Mouse (Mus musculus) liver, embryonic 14.5 days (tissue): ENCODE results near the gene Baz2a. TPM values are rescaled to one million over a fixed set of nuclear protein-coding genes. Genes with fewer than 3 reads are reported as not detected.

Experiments
- ATAC-seq: fragments of 200-750 bp; cut with Nextera tagmentation; 2 replicates; pipeline ENCODE4 v1.8.0; 2017; ENCODE audit warnings: moderate number of reproducible peaks, mild to moderate bottlenecking, moderate library complexity; ENCODE audit not compliant: insufficient read depth
- DNase-seq, 3 experiments: peaks; one replicate each; pipeline ENCODE4 v3.0.0-alpha.2; 2012 to 2013; ENCODE audit warnings: low read depth in 3 of 3, low spot score in 3 of 3
- H3K27ac ChIP-seq: fragments of 300-500 bp; sonication (generic); 2 replicates; pipeline ENCODE4 v1.5.1; 2014; ENCODE audit warnings: moderate library complexity, mild to moderate bottlenecking, control low read depth, inconsistent platforms
- H3K27me3 ChIP-seq: fragments of 300-500 bp; sonication (generic); 2 replicates; pipeline ENCODE4 v1.6.1; 2014; ENCODE audit warnings: mild to moderate bottlenecking, low read length, moderate library complexity; ENCODE audit not compliant: control insufficient read depth, insufficient read depth
- H3K36me3 ChIP-seq: fragments of 300-500 bp; sonication (generic); replicated peaks from 2 replicates; pipeline ENCODE4 v1.6.1; 2014; ENCODE audit warnings: low read depth; ENCODE audit not compliant: control insufficient read depth, insufficient read depth
- H3K4me1 ChIP-seq, 2 experiments: fragments of 200-500 bp in 1 of 2; fragments of 300-500 bp in 1 of 2; sonication (generic) in 1 of 2; replicated peaks; 2 replicates each; pipeline ENCODE4 v1.6.1; 2012 to 2014; ENCODE audit warnings: antibody characterized with exemption in 1 of 2, inconsistent platforms in 1 of 2, low read length in 1 of 2; ENCODE audit not compliant: control insufficient read depth in 2 of 2, insufficient read depth in 2 of 2
- H3K4me2 ChIP-seq: fragments of 300-500 bp; sonication (generic); 2 replicates; pipeline ENCODE4 v1.6.1; 2014; ENCODE audit warnings: low read depth, mild to moderate bottlenecking, control low read depth, moderate library complexity
- H3K4me3 ChIP-seq, 2 experiments: fragments of 200-500 bp in 1 of 2; fragments of 300-500 bp in 1 of 2; sonication (generic) in 1 of 2; 2 replicates each; pipeline ENCODE4 v1.5.1; 2012 to 2014; ENCODE audit warnings: low read depth in 2 of 2, low read length in 2 of 2, mild to moderate bottlenecking in 2 of 2, control low read depth in 1 of 2, inconsistent platforms in 1 of 2, moderate library complexity in 1 of 2; ENCODE audit not compliant: insufficient read depth in 1 of 2
- H3K9ac ChIP-seq: fragments of 300-500 bp; sonication (generic); replicated peaks from 2 replicates; pipeline ENCODE4 v1.6.1; 2014; ENCODE audit warnings: mild to moderate bottlenecking, control low read depth, moderate library complexity
- H3K9me3 ChIP-seq: fragments of 300-500 bp; sonication (generic); 2 replicates; pipeline ENCODE4 v1.6.1; 2016; ENCODE audit warnings: low read length, mixed read lengths; ENCODE audit not compliant: control insufficient read depth
- CTCF ChIP-seq: IDR thresholded peaks from 2 replicates; pipeline ENCODE4 v1.5.1; 2016; ENCODE audit warnings: antibody characterized with exemption, low read depth, control low read depth
- EP300 ChIP-seq: IDR thresholded peaks from 2 replicates; pipeline ENCODE4 v1.6.1; 2016; ENCODE audit warnings: antibody characterized with exemption, low read depth
- WGBS: fragments of 180-500 bp; shearing (Covaris S2); extraction: QIAGEN DNeasy Blood & Tissue Kit; methylation state at CpG from one replicate; pipeline ENCODE4 v1.1.7; 2014; ENCODE audit not compliant: insufficient replicate concordance; 5-methylcytosine and 5-hydroxymethylcytosine counted together
- polyA plus RNA-seq, 2 experiments: library from polyadenylated mRNA; depleted of rRNA in 1 of 2; stranded (reverse) in 1 of 2; unstranded in 1 of 2; fragments of >200 nt; fragmentation: Nextera tagmentation in 1 of 2; extraction: Ambion mirVana in 1 of 2; gene quantifications; 2 replicates each; pipeline versions ENCODE4 v1.2.1 to v1.2.3; 2012 to 2014

Baz2a gene
- polyA plus RNA-seq, 2 experiments, result 9.1 to 9.5 TPM

- H3K4me3 ChIP-seq, result no peak overlapping the region
- TF ChIP-seq EP300, result no peak
- TF ChIP-seq CTCF, result no peak
- no peaks in the 10 kb centered on the region for H3K9me3 ChIP-seq
- ATAC-seq, result no peak
- H3K9ac ChIP-seq, result no peak overlapping the region
- peaks cover 48% of the 10 kb centered on the region for H3K36me3 ChIP-seq
- H3K4me2 ChIP-seq, result no peak overlapping the region
- H3K27ac ChIP-seq, result no peak overlapping the region
- H3K27me3 ChIP-seq, result no peaks in the 10 kb centered on the region
- DNase-seq, result no peak
- H3K4me1 ChIP-seq, result no peaks in the 10 kb centered on the region
Observed at GRCm38 (mm10) chr10:128111227-128111626, 19.9 kb downstream of the Baz2a start.

GRCm38 (mm10) chr10:128123833-128124232 lies 32.5 kb downstream of the Baz2a start:
- Histone ChIP-seq H3K27me3 (no peaks in the 10 kb centered on the region), H3K4me1 (no peaks in the 10 kb centered on the region), H3K4me2 (no peak overlapping the region), H3K9ac (no peak overlapping the region), H3K4me3 (no peak overlapping the region), H3K9me3 (no peaks in the 10 kb centered on the region), H3K27ac (no peak overlapping the region), H3K36me3 (peaks cover 87% of the 10 kb centered on the region)
- ATAC-seq (no peak), DNase-seq (no peak)
- no peak for TF ChIP-seq EP300
- TF ChIP-seq CTCF, result no peak
- 96% methylated on average over 7 of the region's 7 CpGs for whole genome bisulfite sequencing

GRCm38 (mm10) chr10:128124831-128125230 lies 33.5 kb downstream of the Baz2a start:
- no peaks in the 10 kb centered on the region for H3K4me1 ChIP-seq
- H3K27me3 ChIP-seq, result no peaks in the 10 kb centered on the region
- H3K9me3 ChIP-seq, result no peaks in the 10 kb centered on the region
- H3K4me3 ChIP-seq, result no peak overlapping the region
- TF ChIP-seq CTCF, result no peak
- TF ChIP-seq EP300, result no peak
- peaks cover 83% of the 10 kb centered on the region for H3K36me3 ChIP-seq
- no peak overlapping the region for H3K9ac ChIP-seq
- H3K27ac ChIP-seq, result no peak overlapping the region
- 94% methylated on average over 9 of the region's 9 CpGs for WGBS
- ATAC-seq, result no peak
- DNase-seq, result no peak
- H3K4me2 ChIP-seq, result no peak overlapping the region

GRCm38 (mm10) chr10:128125951-128126350 lies 34.6 kb downstream of the Baz2a start:
- no peak overlapping the region for H3K4me3 ChIP-seq
- H3K9me3 ChIP-seq, result no peaks in the 10 kb centered on the region
- ATAC-seq (no peak), DNase-seq (no peak)
- H3K4me1 ChIP-seq, result no peaks in the 10 kb centered on the region
- H3K27ac ChIP-seq, result no peak overlapping the region
- no peak overlapping the region for H3K9ac ChIP-seq
- WGBS, result 86% methylated on average over 14 of the region's 14 CpGs
- H3K27me3 ChIP-seq, result no peaks in the 10 kb centered on the region
- H3K36me3 ChIP-seq, result peaks cover 73% of the 10 kb centered on the region
- H3K4me2 ChIP-seq, result no peak overlapping the region
- TF ChIP-seq CTCF (no peak), EP300 (no peak)

GRCm38 (mm10) chr10:128127497-128127896 lies 36.1 kb downstream of the Baz2a start:
- Histone ChIP-seq H3K4me2 (no peak overlapping the region), H3K4me1 (no peaks in the 10 kb centered on the region), H3K4me3 (no peak overlapping the region), H3K9me3 (no peaks in the 10 kb centered on the region), H3K27me3 (no peaks in the 10 kb centered on the region), H3K36me3 (peaks cover 58% of the 10 kb centered on the region), H3K9ac (no peak overlapping the region), H3K27ac (no peak overlapping the region)
- no peak for TF ChIP-seq CTCF
- no peak for TF ChIP-seq EP300
- 81% methylated on average over 5 of the region's 5 CpGs for WGBS
- no peak for DNase-seq
- no peak for ATAC-seq
